Mouse (Mus musculus): ENCODE results near the gene Tex19.1. TPM values are rescaled to one million over a fixed set of nuclear protein-coding genes. Genes with fewer than 3 reads are reported as not detected.

Gene Tex19.1
- polyA plus RNA-seq, 1 experiment from 2014 or later = not detected

DNA sequence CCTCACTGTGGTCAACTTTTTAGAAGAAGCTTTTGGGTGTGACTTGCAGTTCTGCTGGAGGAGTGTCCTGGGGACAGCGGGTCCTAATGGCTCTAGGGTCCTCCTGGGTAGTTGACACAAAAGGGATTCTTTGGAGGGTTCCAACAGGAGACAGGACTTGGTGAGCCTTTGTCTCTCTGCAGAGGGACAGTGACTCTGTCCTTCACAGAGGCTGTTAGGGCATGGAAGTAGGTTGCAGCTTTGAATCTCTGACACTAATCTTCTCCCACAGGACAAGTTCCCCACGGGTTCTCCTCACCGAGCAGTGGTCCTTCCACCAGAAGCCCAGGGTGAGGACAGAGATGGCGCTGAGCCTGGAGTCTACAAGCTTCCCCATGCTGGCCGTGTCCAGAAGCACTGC lies 14.0 kb downstream of the Tex19.1 start, which contains the start of gene Uts2r:
TSS of gene Uts2r (plus strand) at position 301 of the 400 bp plus-strand sequence.
- 89% methylated on average over 5 of the region's 5 CpGs for WGBS

DNA sequence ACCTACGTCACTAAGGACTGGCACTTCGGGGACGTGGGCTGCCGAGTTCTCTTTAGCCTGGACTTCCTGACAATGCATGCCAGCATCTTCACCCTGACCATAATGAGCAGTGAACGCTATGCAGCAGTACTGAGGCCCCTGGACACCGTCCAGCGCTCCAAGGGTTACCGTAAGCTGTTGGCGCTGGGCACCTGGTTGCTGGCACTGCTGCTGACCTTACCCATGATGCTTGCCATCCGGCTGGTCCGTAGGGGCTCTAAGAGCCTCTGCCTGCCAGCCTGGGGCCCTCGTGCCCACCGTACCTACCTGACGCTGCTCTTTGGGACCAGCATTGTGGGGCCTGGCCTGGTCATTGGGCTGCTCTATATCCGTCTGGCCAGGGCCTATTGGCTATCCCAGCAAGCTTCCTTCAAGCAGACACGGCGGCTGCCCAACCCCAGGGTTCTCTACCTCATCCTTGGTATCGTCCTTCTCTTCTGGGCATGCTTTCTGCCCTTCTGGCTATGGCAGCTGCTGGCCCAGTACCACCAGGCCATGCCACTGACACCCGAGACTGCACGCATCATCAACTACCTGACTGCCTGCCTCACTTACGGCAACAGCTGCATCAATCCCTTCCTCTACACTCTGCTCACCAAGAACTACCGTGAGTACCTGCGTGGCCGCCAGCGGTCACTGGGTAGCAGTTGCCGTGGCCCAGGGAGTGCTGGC lies 14.8 kb downstream of the Tex19.1 start:
- no peak overlapping the region for H3K27ac ChIP-seq (ENCODE audit: low read length)
- H3K4me2 ChIP-seq (replicated peaks; ENCODE audit: low read depth, low read length) = no peak overlapping the region
- no peak overlapping the region for H3K4me3 ChIP-seq (ENCODE audit: low read depth, low read length)
- H3K9me3 ChIP-seq (ENCODE audit: control insufficient read depth, low read depth, low read length) = no peaks in the 10 kb centered on the region
- no peak for ATAC-seq (ENCODE audit: insufficient number of reproducible peaks, insufficient read depth, low FRiP score, low read depth)
- no peaks in the 10 kb centered on the region for H3K4me1 ChIP-seq (ENCODE audit: control insufficient read depth, insufficient read depth, low read length)
- peaks cover 22% of the 10 kb centered on the region for H3K27me3 ChIP-seq (ENCODE audit: control insufficient read depth, insufficient read depth, low read length)
- H3K9ac ChIP-seq (replicated peaks; ENCODE audit: low read depth, low read length) = no peak overlapping the region
- no peaks in the 10 kb centered on the region for H3K36me3 ChIP-seq (ENCODE audit: control insufficient read depth, insufficient read depth, low read length)
- WGBS = 92% methylated on average over 26 of the region's 26 CpGs

More for the DNA sequence above, 14.0 kb downstream of the Tex19.1 start, which contains the start of gene Uts2r:
- no peak within 1 kb of the TSS for H3K4me3 ChIP-seq (ENCODE audit: low read depth, low read length)
- H3K9me3 ChIP-seq (ENCODE audit: control insufficient read depth, low read depth, low read length) = no peaks in the 10 kb centered on the region
- H3K4me1 ChIP-seq (ENCODE audit: control insufficient read depth, insufficient read depth, low read length) = no peaks in the 10 kb centered on the region
- H3K4me2 ChIP-seq (replicated peaks; ENCODE audit: low read depth, low read length) = no peak within 1 kb of the TSS
- H3K36me3 ChIP-seq (ENCODE audit: control insufficient read depth, insufficient read depth, low read length) = no peaks in the 10 kb centered on the region
- H3K27me3 ChIP-seq (ENCODE audit: control insufficient read depth, insufficient read depth, low read length) = peaks cover 30% of the 10 kb centered on the region
- ATAC-seq (ENCODE audit: insufficient number of reproducible peaks, insufficient read depth, low FRiP score, low read depth) = no peak
- no peak within 1 kb of the TSS for H3K9ac ChIP-seq (replicated peaks; ENCODE audit: low read depth, low read length)
- H3K27ac ChIP-seq (ENCODE audit: low read length) = no peak within 1 kb of the TSS

DNA sequence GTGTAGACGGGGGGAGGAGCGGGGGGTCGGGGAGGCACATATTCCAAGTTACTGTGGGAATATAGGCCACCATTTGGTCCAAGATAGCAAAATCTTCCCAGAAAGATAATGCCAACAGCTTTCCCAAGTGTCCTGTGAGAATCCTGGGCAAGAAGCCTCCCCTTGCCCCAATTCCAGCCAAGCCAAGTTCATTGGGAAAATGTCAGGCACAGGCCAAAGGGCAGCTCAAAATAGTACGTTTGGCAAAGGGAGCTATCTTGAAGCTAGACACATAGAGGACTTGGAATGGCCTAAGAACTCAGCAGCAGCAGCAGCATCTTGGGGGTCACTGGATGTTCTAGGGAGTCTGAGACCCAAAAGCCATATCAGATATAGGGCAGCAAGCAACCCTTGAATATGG lies 17.8 kb downstream of the Tex19.1 start:
- no peak overlapping the region for H3K9ac ChIP-seq (replicated peaks; ENCODE audit: low read depth, low read length)
- H3K36me3 ChIP-seq (ENCODE audit: control insufficient read depth, insufficient read depth, low read length) = no peaks in the 10 kb centered on the region
- H3K4me1 ChIP-seq (ENCODE audit: control insufficient read depth, insufficient read depth, low read length) = no peaks in the 10 kb centered on the region
- no peak overlapping the region for H3K27ac ChIP-seq (ENCODE audit: low read length)
- no peaks in the 10 kb centered on the region for H3K9me3 ChIP-seq (ENCODE audit: control insufficient read depth, low read depth, low read length)
- ATAC-seq (ENCODE audit: insufficient number of reproducible peaks, insufficient read depth, low FRiP score, low read depth) = no peak
- WGBS = 74% methylated on average over 4 of the region's 4 CpGs
- H3K4me3 ChIP-seq (ENCODE audit: low read depth, low read length) = no peak overlapping the region
- no peaks in the 10 kb centered on the region for H3K27me3 ChIP-seq (ENCODE audit: control insufficient read depth, insufficient read depth, low read length)
- no peak overlapping the region for H3K4me2 ChIP-seq (replicated peaks; ENCODE audit: low read depth, low read length)

DNA sequence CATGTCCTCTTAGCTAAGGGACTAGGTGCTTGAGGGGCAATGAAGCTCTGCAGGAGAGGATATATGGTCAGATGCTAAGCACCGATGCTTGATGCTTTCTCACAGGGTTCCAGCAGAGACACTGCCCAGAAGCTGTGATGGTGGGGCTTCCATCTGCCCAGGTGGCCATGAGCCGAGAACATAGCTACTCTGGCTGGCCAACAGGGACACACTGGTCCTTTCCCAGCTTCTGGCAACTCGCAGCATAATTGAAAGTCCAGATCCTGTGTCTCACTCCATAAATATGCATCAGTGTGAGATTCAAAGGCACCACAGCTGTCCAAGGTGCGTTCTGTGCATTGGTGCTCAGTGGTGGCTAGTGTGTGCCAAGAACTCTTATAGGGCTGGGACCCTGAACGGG lies 27.3 kb downstream of the Tex19.1 start:
- no peaks in the 10 kb centered on the region for H3K9me3 ChIP-seq (ENCODE audit: control insufficient read depth, low read depth, low read length)
- no peak overlapping the region for H3K9ac ChIP-seq (replicated peaks; ENCODE audit: low read depth, low read length)
- no peak overlapping the region for H3K4me3 ChIP-seq (ENCODE audit: low read depth, low read length)
- no peaks in the 10 kb centered on the region for H3K36me3 ChIP-seq (ENCODE audit: control insufficient read depth, insufficient read depth, low read length)
- no peak for ATAC-seq (ENCODE audit: insufficient number of reproducible peaks, insufficient read depth, low FRiP score, low read depth)
- H3K4me1 ChIP-seq (ENCODE audit: control insufficient read depth, insufficient read depth, low read length) = no peaks in the 10 kb centered on the region
- no peak overlapping the region for H3K4me2 ChIP-seq (replicated peaks; ENCODE audit: low read depth, low read length)
- 80% methylated on average over 5 of the region's 5 CpGs for WGBS
- H3K27ac ChIP-seq (ENCODE audit: low read length) = no peak overlapping the region
- H3K27me3 ChIP-seq (ENCODE audit: control insufficient read depth, insufficient read depth, low read length) = no peaks in the 10 kb centered on the region

DNA sequence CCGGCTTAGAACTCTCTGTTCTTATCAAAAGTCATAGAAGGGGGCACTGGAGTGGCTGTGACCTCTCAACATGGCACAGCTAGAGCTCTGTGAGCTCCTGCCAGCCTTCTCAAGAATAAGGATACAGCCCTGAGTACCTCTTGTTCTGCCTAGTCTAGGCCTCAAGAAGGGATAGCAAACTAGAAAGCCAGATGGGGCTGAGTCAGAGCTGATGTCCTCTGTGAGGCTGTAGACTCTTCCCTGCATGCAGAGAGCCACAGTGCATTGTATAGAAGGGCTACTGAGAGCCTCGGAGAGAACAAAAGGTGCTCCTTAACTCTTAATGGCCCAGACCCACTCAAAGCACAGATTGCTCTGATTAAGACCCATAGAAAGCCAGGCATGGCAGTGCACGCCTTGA lies 28.3 kb downstream of the Tex19.1 start:
- 56% methylated on average over 3 of the region's 3 CpGs for WGBS
- Histone ChIP-seq H3K4me3 (ENCODE audit: low read depth, low read length) (no peak overlapping the region), H3K4me2 (replicated peaks; ENCODE audit: low read depth, low read length) (no peak overlapping the region), H3K9ac (replicated peaks; ENCODE audit: low read depth, low read length) (no peak overlapping the region), H3K36me3 (ENCODE audit: control insufficient read depth, insufficient read depth, low read length) (no peaks in the 10 kb centered on the region), H3K27ac (ENCODE audit: low read length) (no peak overlapping the region), H3K9me3 (ENCODE audit: control insufficient read depth, low read depth, low read length) (no peaks in the 10 kb centered on the region), H3K27me3 (ENCODE audit: control insufficient read depth, insufficient read depth, low read length) (no peaks in the 10 kb centered on the region), H3K4me1 (ENCODE audit: control insufficient read depth, insufficient read depth, low read length) (no peaks in the 10 kb centered on the region)
- no peak for ATAC-seq (ENCODE audit: insufficient number of reproducible peaks, insufficient read depth, low FRiP score, low read depth)

DNA sequence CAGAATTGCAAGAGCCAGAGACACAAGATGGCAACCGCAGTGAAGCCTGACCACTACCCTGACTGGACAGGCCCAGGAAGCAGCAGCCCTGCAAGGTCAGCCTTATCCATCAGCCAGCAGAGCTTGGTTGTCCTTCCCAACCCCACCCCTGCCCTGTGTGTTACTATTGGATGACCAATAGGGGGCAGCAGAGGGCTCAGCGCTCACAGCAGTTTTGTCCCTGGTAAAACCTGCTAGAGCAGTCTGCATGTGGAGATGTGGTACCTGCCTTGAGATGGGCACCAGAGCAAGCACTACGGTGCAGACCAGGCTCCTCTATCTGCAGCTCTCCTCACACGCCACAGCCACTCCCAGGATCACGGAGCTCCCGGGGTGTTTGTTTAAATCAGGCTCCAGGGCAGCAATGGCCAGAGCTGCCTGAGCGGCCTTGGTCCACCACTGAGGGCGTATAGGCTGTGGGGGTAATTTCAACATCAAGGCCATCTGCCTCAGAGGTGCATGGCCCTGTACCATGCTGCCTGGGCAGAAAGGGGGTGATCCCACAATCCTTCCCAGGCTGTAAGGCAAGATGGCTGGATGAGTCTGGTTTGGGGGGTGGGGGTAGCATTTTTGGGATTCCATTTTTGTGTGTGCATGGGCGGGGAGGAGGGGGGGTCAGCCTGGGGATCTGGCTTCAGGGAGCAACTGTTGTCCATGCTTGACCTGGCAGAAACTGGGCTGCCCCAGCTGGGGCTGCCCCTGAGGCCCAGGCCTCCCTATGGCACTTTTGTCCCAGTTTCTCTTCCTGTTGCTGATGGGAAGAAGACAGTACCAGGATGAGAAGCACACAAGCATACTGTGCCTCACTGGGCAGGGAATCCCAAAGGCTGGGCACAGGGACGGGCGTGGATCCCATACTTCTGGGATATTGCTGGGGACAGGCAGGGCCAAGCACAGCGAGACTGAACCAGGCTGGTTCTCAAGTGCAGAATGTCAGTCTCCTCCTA lies 30.6 kb downstream of the Tex19.1 start:
- H3K4me1 ChIP-seq (ENCODE audit: control insufficient read depth, insufficient read depth, low read length) = no peaks in the 10 kb centered on the region
- 56% methylated on average over 12 of the region's 12 CpGs for WGBS
- H3K4me3 ChIP-seq (ENCODE audit: low read depth, low read length) = no peak overlapping the region
- ATAC-seq (ENCODE audit: insufficient number of reproducible peaks, insufficient read depth, low FRiP score, low read depth) = peak; percentile 39; the same call in 1 of the 2 replicates
- no peaks in the 10 kb centered on the region; the same call in 1 of the 2 replicates for H3K36me3 ChIP-seq (ENCODE audit: control insufficient read depth, insufficient read depth, low read length)
- H3K27ac ChIP-seq (ENCODE audit: low read length) = no peak overlapping the region
- H3K9me3 ChIP-seq (ENCODE audit: control insufficient read depth, low read depth, low read length) = no peaks in the 10 kb centered on the region
- no peak overlapping the region for H3K4me2 ChIP-seq (replicated peaks; ENCODE audit: low read depth, low read length)
- H3K9ac ChIP-seq (replicated peaks; ENCODE audit: low read depth, low read length) = no peak overlapping the region
- no peaks in the 10 kb centered on the region for H3K27me3 ChIP-seq (ENCODE audit: control insufficient read depth, insufficient read depth, low read length)

DNA sequence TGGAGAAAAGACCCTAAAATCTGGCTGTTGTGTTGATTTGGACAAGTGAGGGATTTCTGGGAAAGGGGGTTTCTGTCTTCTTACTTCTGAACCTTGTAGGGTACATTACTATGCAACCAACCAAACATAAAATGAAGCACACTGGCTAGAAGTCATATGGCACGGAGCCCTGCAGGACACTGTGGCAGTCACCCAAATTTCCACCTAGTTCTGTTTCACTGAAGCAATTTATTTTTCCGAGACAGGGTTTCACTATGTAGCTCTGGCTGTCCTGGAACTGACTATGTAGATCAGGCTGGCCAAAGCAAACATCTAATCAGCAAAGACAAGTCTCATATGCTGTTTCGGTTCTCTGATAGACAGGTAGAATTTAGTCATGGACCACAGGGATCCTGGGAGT lies 43.7 kb downstream of the Tex19.1 start:
- Histone ChIP-seq H3K36me3 (ENCODE audit: control insufficient read depth, insufficient read depth, low read length) (no peaks in the 10 kb centered on the region), H3K4me1 (ENCODE audit: control insufficient read depth, insufficient read depth, low read length) (no peaks in the 10 kb centered on the region), H3K9me3 (ENCODE audit: control insufficient read depth, low read depth, low read length) (no peaks in the 10 kb centered on the region), H3K27ac (ENCODE audit: low read length) (no peak overlapping the region), H3K4me2 (replicated peaks; ENCODE audit: low read depth, low read length) (no peak overlapping the region), H3K27me3 (ENCODE audit: control insufficient read depth, insufficient read depth, low read length) (no peaks in the 10 kb centered on the region), H3K4me3 (ENCODE audit: low read depth, low read length) (no peak overlapping the region), H3K9ac (replicated peaks; ENCODE audit: low read depth, low read length) (no peak overlapping the region)
- WGBS = 78% methylated on average over 3 of the region's 3 CpGs
- ATAC-seq (ENCODE audit: insufficient number of reproducible peaks, insufficient read depth, low FRiP score, low read depth) = no peak

DNA sequence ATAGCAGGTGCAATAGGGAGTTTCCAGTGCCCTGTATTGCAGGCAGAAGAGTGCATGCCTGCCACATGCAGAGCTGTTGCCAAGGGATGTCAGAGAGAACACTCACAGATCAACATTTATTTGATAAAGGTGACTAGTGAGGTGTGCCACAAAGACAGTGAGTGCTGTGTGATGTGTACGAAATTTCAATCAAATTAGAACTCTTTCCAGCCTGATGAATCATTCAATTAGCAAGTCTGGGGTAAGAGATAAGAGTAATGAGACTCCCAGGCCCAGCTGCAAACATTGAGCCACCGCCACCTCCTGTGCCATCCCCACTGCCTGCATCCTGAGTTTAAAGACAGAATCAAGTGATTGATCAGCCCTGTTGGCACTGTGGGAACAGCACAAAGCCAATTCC lies 46.8 kb downstream of the Tex19.1 start:
- ATAC-seq (ENCODE audit: insufficient number of reproducible peaks, insufficient read depth, low FRiP score, low read depth) = no peak
- Histone ChIP-seq H3K4me1 (ENCODE audit: control insufficient read depth, insufficient read depth, low read length) (no peaks in the 10 kb centered on the region), H3K9ac (replicated peaks; ENCODE audit: low read depth, low read length) (no peak overlapping the region), H3K27ac (ENCODE audit: low read length) (no peak overlapping the region), H3K36me3 (ENCODE audit: control insufficient read depth, insufficient read depth, low read length) (no peaks in the 10 kb centered on the region), H3K9me3 (ENCODE audit: control insufficient read depth, low read depth, low read length) (no peaks in the 10 kb centered on the region), H3K27me3 (ENCODE audit: control insufficient read depth, insufficient read depth, low read length) (no peaks in the 10 kb centered on the region), H3K4me3 (ENCODE audit: low read depth, low read length) (no peak overlapping the region), H3K4me2 (replicated peaks; ENCODE audit: low read depth, low read length) (no peak overlapping the region)
- 70% methylated on average over 2 of the region's 2 CpGs for WGBS
